Mouse (Mus musculus) kidney, postnatal 4 days (tissue): Measurements from ENCODE around the gene Zfp91.

Experiments used
- DNase-seq, 2 experiments: peaks; one replicate each; pipeline ENCODE4 v3.0.0; 2021; ENCODE audit warnings: mixed read lengths in 2 of 2

Zfp91 gene

GRCm38 (mm10) chr19:12795511-12796327 is at the start of gene Zfp91, which contains the start of gene Lpxn:
Zfp91 (minus strand) TSS chr19:12796126.
Lpxn (plus strand) TSS chr19:12796193.
- DNase-seq: peak; percentile 97 to 99

GRCm38 (mm10) chr19:12838507-12838906 is 42.6 kb upstream of the Zfp91 start:
- DNase-seq: no peak

GRCm38 (mm10) chr19:12833625-12834024 is 37.7 kb upstream of the Zfp91 start:
- no peak for DNase-seq

GRCm38 (mm10) chr19:12831559-12831958 is 35.6 kb upstream of the Zfp91 start:
- DNase-seq: no peak

GRCm38 (mm10) chr19:12830823-12831430 is 35.0 kb upstream of the Zfp91 start:
- no peak for DNase-seq

- DNase-seq: peak in 1 of 2 experiments; percentile 19
Measured at GRCm38 (mm10) chr19:12824549-12824948, 28.6 kb upstream of the Zfp91 start.

GRCm38 (mm10) chr19:12820383-12820782 is 24.5 kb upstream of the Zfp91 start:
- peak in 1 of 2 experiments; percentile 24 for DNase-seq

- DNase-seq: no peak
Measured at GRCm38 (mm10) chr19:12818507-12818906, 22.6 kb upstream of the Zfp91 start.

- DNase-seq: no peak
Measured at GRCm38 (mm10) chr19:12813883-12814282, 18.0 kb upstream of the Zfp91 start.

GRCm38 (mm10) chr19:12812644-12813364 is 16.9 kb upstream of the Zfp91 start:
- no peak for DNase-seq

- no peak for DNase-seq
Measured at GRCm38 (mm10) chr19:12806214-12806613, 10.3 kb upstream of the Zfp91 start.

GRCm38 (mm10) chr19:12805730-12806129 is 9.8 kb upstream of the Zfp91 start:
- DNase-seq: no peak

GRCm38 (mm10) chr19:12804237-12804636 is 8.3 kb upstream of the Zfp91 start:
- DNase-seq: no peak

GRCm38 (mm10) chr19:12802830-12803229 is 6.9 kb upstream of the Zfp91 start:
- DNase-seq: no peak

- no peak for DNase-seq
Measured at GRCm38 (mm10) chr19:12801046-12801445, 5.1 kb upstream of the Zfp91 start.

- no peak for DNase-seq
Measured at GRCm38 (mm10) chr19:12800621-12801020, 4.7 kb upstream of the Zfp91 start.

- no peak for DNase-seq
Measured at GRCm38 (mm10) chr19:12799081-12799480, 3.2 kb upstream of the Zfp91 start.

GRCm38 (mm10) chr19:12798404-12798803 is 2.5 kb upstream of the Zfp91 start:
- DNase-seq: no peak

- peak in 1 of 2 experiments; percentile 30 for DNase-seq
Measured at GRCm38 (mm10) chr19:12797071-12797470, 1.1 kb upstream of the Zfp91 start.

GRCm38 (mm10) chr19:12796328-12796931 is 504 bp upstream of the Zfp91 start:
- DNase-seq: peak; percentile 65 to 78

- DNase-seq: no peak
Measured at GRCm38 (mm10) chr19:12795110-12795509, 816 bp downstream of the Zfp91 start.

GRCm38 (mm10) chr19:12794056-12795044 is 1.6 kb downstream of the Zfp91 start:
- DNase-seq: peak; percentile 96 to 97
